ENCODE assay signal across 26 mouse cellular contexts in the genomic region with DNA sequence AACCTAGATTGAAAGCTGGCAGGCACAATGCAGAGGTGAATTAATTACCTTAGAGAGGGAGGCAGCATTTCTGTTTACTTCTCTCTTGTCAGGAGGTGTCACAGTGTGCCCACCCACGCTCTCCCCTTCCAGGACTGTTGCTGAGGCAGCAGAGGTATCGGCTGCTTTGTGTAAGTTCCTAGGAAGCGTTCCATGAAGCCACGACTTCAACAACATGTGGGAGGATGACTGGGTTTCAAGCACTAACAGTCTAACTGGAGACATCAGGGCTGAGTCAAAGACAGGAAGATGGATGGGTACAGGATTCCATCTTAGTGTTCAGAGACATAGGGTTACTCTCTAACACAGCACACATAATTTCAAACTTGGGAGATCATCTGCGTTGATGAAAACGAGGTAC.
DNase-seq lines count a peak whose midpoint lies in the region; ATAC-seq and TF ChIP-seq lines count a peak whose summit lies in the region.
"Had no signal": no experiment of that assay in that cellular context is flagged by ENCODE, and none has a peak within 500 bp of the region (broad histone marks: within the 10 kb centered on the region; RNA-seq: fewer than 3 reads in every experiment).

No protein-coding gene starts in this region.

- no peaks in the 10 kb centered on the region for H3K4me1 ChIP-seq in kidney, postnatal 0 days (replicated peaks; ENCODE audit: insufficient read depth, low read length)
- H3K4me1 ChIP-seq: forebrain, embryonic 13.5 days; limb, embryonic 15.5 days; lung, embryonic 15.5 days; megakaryocyte, embryonic 14.5 days; midbrain, embryonic 13.5 days had no signal

- no peak overlapping the region for H3K4me3 ChIP-seq in kidney, postnatal 0 days (replicated peaks; ENCODE audit: low read depth, low read length)
- H3K4me3 ChIP-seq: forebrain, embryonic 13.5 days; gastrocnemius, adult 2 months; layer of hippocampus, adult 2 months; limb, embryonic 15.5 days; lung, embryonic 15.5 days; megakaryocyte, embryonic 14.5 days; midbrain, embryonic 13.5 days had no signal

- no peaks in the 10 kb centered on the region for H3K27me3 ChIP-seq in kidney, postnatal 0 days (ENCODE audit: insufficient read depth, low read length)
- H3K27me3 ChIP-seq: forebrain, embryonic 13.5 days; limb, embryonic 15.5 days; lung, embryonic 15.5 days; megakaryocyte, embryonic 14.5 days; midbrain, embryonic 13.5 days had no signal

- H3K9ac ChIP-seq in kidney, postnatal 0 days (ENCODE audit: low read depth, low read length), result no peak overlapping the region
- H3K9ac ChIP-seq: forebrain, embryonic 13.5 days; hindbrain, embryonic 14.5 days; limb, embryonic 15.5 days; liver, embryonic 14.5 days; lung, embryonic 15.5 days; midbrain, embryonic 13.5 days had no signal

- ATAC-seq in frontal cortex, adult (ENCODE audit: low TSS enrichment), result peak; percentile 91
- ATAC-seq in kidney, postnatal 0 days (replicated peaks; ENCODE audit: low FRiP score, low read depth), result peak; percentile 61; the same call in 1 of the 2 replicates
- ATAC-seq: activated CD4-positive, CD25-positive, alpha-beta regulatory T cell, adult 4 months; forebrain, embryonic 13.5 days; inflammation-experienced regulatory T-cells, adult 6 months; midbrain, embryonic 13.5 days had no signal

- WGBS in kidney, postnatal 0 days, result 19% methylated on average over 6 of the region's 6 CpGs

- no peak for DNase-seq in frontal cortex, postnatal 14 days (ENCODE audit: low spot score in 2 of 2)
- peak; percentile 75 for DNase-seq in kidney, postnatal 0 days (ENCODE audit: low spot score)
- no peak for DNase-seq in kidney, postnatal 10 days
- peak; percentile 60 for DNase-seq in right cerebral cortex, adult 2 months (ENCODE audit: low spot score in 2 of 2)
- no peak for DNase-seq in right cerebral cortex, postnatal 4 days
- no peak for DNase-seq in lung, adult 18-20 months
- no peak for DNase-seq in cerebellum, adult 8-10 months
- DNase-seq: adrenal gland, adult 8-10 months; cerebellum, adult 9-10 months; gastrocnemius, adult 2 months; heart, postnatal 4 days; kidney, adult 8-10 months; lung, postnatal 36 days; thymus, adult 2 months; thymus, postnatal 4 days had no signal

- H3K4me2 ChIP-seq in kidney, postnatal 0 days (ENCODE audit: low read length), result no peak overlapping the region
- H3K4me2 ChIP-seq: forebrain, embryonic 13.5 days; hindbrain, embryonic 14.5 days; limb, embryonic 15.5 days; lung, embryonic 15.5 days; midbrain, embryonic 13.5 days had no signal

- TF ChIP-seq CTCF in kidney, postnatal 0 days (IDR thresholded peaks at IDR 0.05; ENCODE audit: low read depth), result no peak

- no peaks in the 10 kb centered on the region for H3K9me3 ChIP-seq in kidney, postnatal 0 days (replicated peaks; ENCODE audit: low read length)
- H3K9me3 ChIP-seq: forebrain, embryonic 13.5 days; limb, embryonic 15.5 days; lung, embryonic 15.5 days; megakaryocyte, embryonic 14.5 days; midbrain, embryonic 13.5 days had no signal

- no peaks in the 10 kb centered on the region for H3K36me3 ChIP-seq in kidney, postnatal 0 days (ENCODE audit: insufficient read depth, low read length)
- H3K36me3 ChIP-seq: limb, embryonic 15.5 days; lung, embryonic 15.5 days; midbrain, embryonic 13.5 days had no signal

- H3K27ac ChIP-seq in kidney, postnatal 0 days, result no peak overlapping the region
- H3K27ac ChIP-seq: forebrain, embryonic 13.5 days; gastrocnemius, adult 2 months; hindbrain, embryonic 14.5 days; layer of hippocampus, adult 2 months; limb, embryonic 15.5 days; liver, embryonic 14.5 days; lung, embryonic 15.5 days; midbrain, embryonic 13.5 days had no signal

Comparison
In these comparisons a context has a peak if more than half of its experiments do, and no peak if none do; other contexts are left out.
1. DNase-seq: peak in kidney, postnatal 0 days (single experiment) and right cerebral cortex, adult 2 months (2 of 2); none in frontal cortex, postnatal 14 days (0 of 2), kidney, postnatal 10 days (single experiment), right cerebral cortex, postnatal 4 days (single experiment), lung, adult 18-20 months (0 of 2) and cerebellum, adult 8-10 months (single experiment).